Mouse (Mus musculus) inflammation-experienced regulatory T-cells (primary cell): Measurements from ENCODE around the gene Cox16. TPM values are rescaled to one million over a fixed set of nuclear protein-coding genes. Genes with fewer than 3 reads are reported as not detected.

ENCODE experiments used
- polyA plus RNA-seq, 2 experiments: library from polyadenylated mRNA; unstranded; fragments of 100-300 nt; shearing (Covaris generic); gene quantifications; one replicate each; pipeline ENCODE4 v1.2.1; 2017

Cox16 gene
- 100 to 1,000 TPM; 140 to 145 TPM for polyA plus RNA-seq

DNA sequence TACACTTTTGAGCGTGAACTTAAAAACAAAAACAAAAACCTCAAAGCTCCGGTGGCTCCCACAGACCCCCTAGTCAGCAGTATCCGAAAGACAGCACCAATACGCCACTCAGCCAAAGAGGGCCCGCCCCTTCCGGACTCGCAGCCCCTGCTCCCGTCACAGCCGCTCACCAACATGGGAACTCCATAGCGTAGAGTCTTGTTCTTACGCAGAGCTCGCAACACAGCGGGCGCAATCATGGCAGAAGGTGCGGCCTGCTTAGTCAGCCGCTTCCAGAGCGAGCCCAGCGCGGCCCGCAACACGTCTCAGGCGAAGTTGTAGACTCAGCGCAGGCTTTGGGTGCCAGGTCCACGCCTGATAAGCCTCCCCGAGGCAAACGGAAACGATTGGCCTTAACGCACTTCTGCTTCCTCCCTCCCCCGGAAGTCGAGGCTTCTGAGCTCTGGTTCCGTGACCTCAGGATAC, at the start of gene Cox16:
Gene Cox16 (minus strand): TSS at position 401 of the 465 bp plus-strand sequence.

DNA sequence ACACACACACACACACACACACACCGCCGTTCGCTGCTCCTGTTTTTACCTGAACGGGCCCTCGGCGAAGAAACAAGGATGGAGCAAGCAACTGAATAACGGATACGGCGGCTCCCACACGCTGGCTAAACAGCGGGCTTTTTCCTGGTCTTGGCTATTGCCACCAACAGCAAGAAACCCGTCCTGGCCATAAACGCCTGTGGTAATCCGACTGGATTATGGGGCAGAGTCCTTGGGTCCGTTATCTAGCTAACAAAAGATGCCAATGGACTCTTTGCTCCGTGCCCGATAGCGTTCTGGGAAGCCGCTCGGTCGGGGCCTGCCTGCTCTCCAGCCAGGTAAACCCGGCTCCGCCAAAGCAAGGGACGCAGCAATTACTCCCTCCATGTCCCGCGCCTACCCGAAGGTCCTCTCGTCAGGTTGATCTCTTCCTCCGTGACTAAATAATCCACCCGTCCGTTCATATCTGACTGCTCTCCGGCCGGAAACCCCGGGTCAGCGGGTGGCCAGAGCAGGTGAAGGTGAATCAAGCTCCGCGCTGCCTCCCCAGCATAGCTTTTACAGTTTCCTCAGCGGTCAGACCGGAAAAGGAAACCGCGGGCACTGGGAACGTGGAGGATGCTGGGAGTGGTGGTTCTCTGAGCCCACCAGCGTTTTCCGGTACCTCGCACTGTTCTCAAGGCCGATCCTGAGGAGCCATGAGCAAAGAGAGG, 47.5 kb upstream of the Cox16 start, which contains the start of the genes Gm20498 and Synj2bp:
Gene Gm20498 (minus strand): TSS at position 590 of the 713 bp plus-strand sequence.
Gene Synj2bp (minus strand): TSS at position 596 of the 713 bp plus-strand sequence.

DNA sequence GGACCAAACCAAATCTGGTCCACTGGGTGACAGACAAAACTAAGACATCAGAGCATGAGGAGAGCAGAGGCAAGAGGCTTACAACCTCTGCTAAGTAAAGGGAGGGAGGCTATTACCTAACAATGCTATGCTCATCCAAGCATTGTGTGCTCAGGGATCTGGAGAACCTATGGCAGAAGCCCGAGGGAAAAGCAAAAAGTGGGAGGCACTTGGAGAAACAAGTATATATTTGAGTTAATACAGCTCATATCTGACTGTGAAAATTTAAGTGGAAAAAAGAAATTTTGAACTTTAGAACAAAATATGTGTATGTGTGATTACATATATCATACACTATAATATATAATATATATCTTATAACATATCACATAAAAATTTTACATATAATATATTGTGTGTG, 63.1 kb downstream of the Cox16 start, which contains the start of gene Adam4:
Gene Adam4 (minus strand): TSS at position 101 of the 400 bp plus-strand sequence.

DNA sequence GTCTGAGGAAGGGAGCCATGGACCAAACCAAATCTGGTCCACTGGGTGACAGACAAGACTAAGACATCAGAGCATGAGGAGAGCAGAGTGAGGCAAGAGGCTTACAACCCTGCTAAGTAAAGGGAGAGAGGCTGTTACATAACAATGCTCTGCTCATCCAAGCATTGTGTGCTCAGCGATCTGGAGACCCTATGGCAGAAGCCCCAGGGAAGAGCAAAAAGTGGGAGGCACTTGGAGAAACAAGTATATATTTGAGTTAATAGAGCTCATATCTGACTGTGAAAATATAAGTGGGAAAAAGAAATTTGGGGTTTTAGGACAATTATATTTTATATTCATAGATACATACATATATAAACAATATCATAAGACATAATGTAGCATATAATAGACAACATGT, 105.6 kb downstream of the Cox16 start, which contains the start of gene Gm4787:
Gene Gm4787 (minus strand): TSS at position 101 of the 400 bp plus-strand sequence.

DNA sequence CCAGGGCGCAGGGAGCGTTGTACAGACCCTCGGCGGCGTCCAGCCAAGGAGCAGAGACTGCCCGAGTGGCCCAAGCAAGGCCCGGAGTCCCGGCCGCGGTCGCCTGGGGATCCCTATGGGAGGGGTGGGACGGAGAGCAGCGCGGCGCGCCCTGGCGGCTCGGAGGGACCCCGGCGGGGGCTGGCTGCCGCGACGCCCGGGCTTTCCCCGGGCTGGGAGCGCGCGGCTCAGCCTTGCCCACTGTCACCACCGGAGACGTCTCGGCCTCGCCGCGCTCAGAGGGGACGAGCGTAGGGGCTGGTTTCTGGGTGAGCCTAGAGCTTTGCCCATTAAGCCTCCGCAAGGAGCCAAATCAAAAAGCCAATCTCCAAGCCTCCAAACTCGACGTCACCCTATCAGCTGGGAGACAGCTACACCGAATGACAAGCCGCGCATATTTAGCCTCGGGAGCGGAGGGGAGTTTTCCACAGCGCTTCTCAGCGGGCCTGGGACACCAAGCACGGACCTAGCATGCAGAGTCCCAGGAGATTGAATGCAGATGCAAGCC, 152.0 kb downstream of the Cox16 start, which contains the start of gene Slc8a3:
Gene Slc8a3 (minus strand): TSS at position 306 of the 547 bp plus-strand sequence.

Other genes with a start within 250 kb of the Cox16 start
- gene Slc8a3, start 151.9 kb downstream of the Cox16 start, polyA plus RNA-seq, result not detected
- gene Gm4787, start 105.7 kb downstream of the Cox16 start, polyA plus RNA-seq, result under 1 TPM; 0.16 to 0.41 TPM
- under 1 TPM; 0.18 to 0.91 TPM for gene Adam4, start 63.2 kb downstream of the Cox16 start, polyA plus RNA-seq
- 10 to 100 TPM in 1 of 2 experiments, 1 to 10 TPM in 1; 10.0 to 13.0 TPM for gene Gm20498, start 47.8 kb upstream of the Cox16 start, polyA plus RNA-seq
- 10 to 100 TPM; 41.0 to 60.7 TPM for gene Synj2bp, start 47.8 kb upstream of the Cox16 start, polyA plus RNA-seq
- gene Adam21, start 83.3 kb upstream of the Cox16 start, polyA plus RNA-seq, result under 1 TPM; 0.36 to 0.48 TPM
- 10 to 100 TPM; 21.4 to 30.0 TPM for gene Med6, start 109.9 kb upstream of the Cox16 start, polyA plus RNA-seq
- under 1 TPM; 0.10 to 0.82 TPM for gene Ttc9, start 146.1 kb upstream of the Cox16 start, polyA plus RNA-seq